Mouse (Mus musculus) CH12.LX (cell line): ENCODE results near the gene Map4k3. TPM values are rescaled to one million over a fixed set of nuclear protein-coding genes. Genes with fewer than 3 reads are reported as not detected.

Source experiments
- DNase-seq: peaks from one replicate; pipeline ENCODE4 v3.0.0-alpha.2; 2013; ENCODE audit errors: extremely low read depth
- H3K27ac ChIP-seq: 2 replicates; pipeline ENCODE4 v1.5.1; 2012; ENCODE audit warnings: low read depth, mild to moderate bottlenecking, control low read depth, moderate library complexity; ENCODE audit not compliant: insufficient read depth
- H3K27me3 ChIP-seq: replicated peaks from 2 replicates; pipeline ENCODE3; 2012; ENCODE audit warnings: inconsistent platforms
- H3K36me3 ChIP-seq, 2 experiments: replicated peaks in 1 of 2; 2 replicates each; pipeline versions ENCODE3 to v1.6.1; 2012; ENCODE audit warnings: inconsistent platforms in 1 of 2, low read length in 1 of 2, mild to moderate bottlenecking in 1 of 2, mixed read lengths in 1 of 2, moderate library complexity in 1 of 2; ENCODE audit not compliant: control insufficient read depth in 1 of 2, insufficient read depth in 1 of 2
- H3K4me1 ChIP-seq, 2 experiments: 2 replicates each; pipeline ENCODE4 v1.6.1; 2012; ENCODE audit warnings: inconsistent platforms in 1 of 2, moderate library complexity in 1 of 2; ENCODE audit not compliant: insufficient read depth in 2 of 2, control insufficient read depth in 1 of 2
- H3K4me2 ChIP-seq: 2 replicates; pipeline ENCODE4 v1.6.1; 2012; ENCODE audit warnings: low read depth, mild to moderate bottlenecking, control low read depth; ENCODE audit not compliant: poor library complexity, insufficient read depth, severe bottlenecking
- H3K4me3 ChIP-seq, 3 experiments: fragments of 150-350 bp in 1 of 3; sonication (generic) in 1 of 3; replicated peaks in 1 of 3; 2 replicates each; pipeline versions ENCODE3 to v1.5.1; 2011 to 2012; ENCODE audit warnings: low read depth in 2 of 3, low read length in 2 of 3, mild to moderate bottlenecking in 2 of 3, moderate library complexity in 2 of 3, control low read depth in 1 of 3, improper control_type of control experiment in 1 of 3, inconsistent platforms in 1 of 3, mixed read lengths in 1 of 3; ENCODE audit not compliant: poor library complexity in 1 of 3
- H3K79me2 ChIP-seq: replicated peaks from 2 replicates; pipeline ENCODE4 v1.6.1; 2012; ENCODE audit warnings: mild to moderate bottlenecking, moderate library complexity; ENCODE audit not compliant: control insufficient read depth, poor library complexity, insufficient read depth, severe bottlenecking; ENCODE audit errors: extremely low read depth
- H3K9ac ChIP-seq: 2 replicates; pipeline ENCODE4 v1.6.1; 2012; ENCODE audit warnings: low read depth, mild to moderate bottlenecking, control low read depth, moderate library complexity; ENCODE audit not compliant: insufficient read depth
- H3K9me3 ChIP-seq: replicated peaks from 2 replicates; pipeline ENCODE3; 2012; ENCODE audit warnings: low read length, inconsistent platforms, mixed read lengths
- CTCF ChIP-seq, 2 experiments: IDR thresholded peaks in 1 of 2; conservative IDR thresholded peaks in 1 of 2; 2 replicates each; pipeline ENCODE4 v1.5.1; 2011 to 2012; ENCODE audit warnings: low read depth in 2 of 2, low read length in 2 of 2, improper control_type of control experiment in 1 of 2, inconsistent platforms in 1 of 2, mild to moderate bottlenecking in 1 of 2, moderate library complexity in 1 of 2
- E2F4 ChIP-seq: IDR thresholded peaks from 2 replicates; pipeline ENCODE4 v1.6.1; 2011; ENCODE audit warnings: low read depth, low read length, improper control_type of control experiment; ENCODE audit not compliant: insufficient replicate concordance
- EP300 ChIP-seq: IDR thresholded peaks from 2 replicates; pipeline ENCODE4 v1.6.1; 2011; ENCODE audit warnings: low read length, improper control_type of control experiment
- GABPA ChIP-seq: IDR thresholded peaks from 2 replicates; pipeline ENCODE4 v1.6.1; 2012; ENCODE audit warnings: low read depth, low read length, improper control_type of control experiment, inconsistent platforms; ENCODE audit not compliant: insufficient replicate concordance
- IRF4 ChIP-seq: IDR thresholded peaks from 2 replicates; pipeline ENCODE4 v1.6.1; 2014; ENCODE audit warnings: low read depth, mild to moderate bottlenecking, inconsistent platforms, low read length, improper control_type of control experiment
- JUN ChIP-seq: IDR thresholded peaks from 2 replicates; pipeline ENCODE4 v1.6.1; 2011; ENCODE audit warnings: low read depth, mild to moderate bottlenecking, low read length, improper control_type of control experiment, moderate library complexity; ENCODE audit not compliant: insufficient read depth
- JUND ChIP-seq: conservative IDR thresholded peaks from 2 replicates; pipeline ENCODE4 v1.6.1; 2011; ENCODE audit warnings: low read depth, low read length, improper control_type of control experiment
- KAT2A ChIP-seq: IDR thresholded peaks from 2 replicates; pipeline ENCODE4 v1.6.1; 2012; ENCODE audit warnings: low read length, improper control_type of control experiment, inconsistent platforms; ENCODE audit not compliant: insufficient replicate concordance
- MAFK ChIP-seq: IDR thresholded peaks from 2 replicates; pipeline ENCODE4 v1.6.1; 2011; ENCODE audit warnings: low read length, improper control_type of control experiment; ENCODE audit not compliant: insufficient replicate concordance
- NELFE ChIP-seq: IDR thresholded peaks from 2 replicates; pipeline ENCODE4 v1.6.1; 2011; ENCODE audit warnings: low read depth, low read length, improper control_type of control experiment
- PAX5 ChIP-seq: IDR thresholded peaks from 2 replicates; pipeline ENCODE4 v1.6.1; 2012; ENCODE audit warnings: low read length, inconsistent platforms, mixed read lengths
- POLR2A ChIP-seq: IDR thresholded peaks from 2 replicates; pipeline ENCODE4 v1.6.1; 2011; ENCODE audit warnings: low read depth, mild to moderate bottlenecking, improper control_type of control experiment, low read length
- RAD21 ChIP-seq: IDR thresholded peaks from 2 replicates; pipeline ENCODE4 v1.6.1; 2011; ENCODE audit warnings: low read depth, mild to moderate bottlenecking, low read length, improper control_type of control experiment, moderate library complexity
- SIN3A ChIP-seq: IDR thresholded peaks from 2 replicates; pipeline ENCODE4 v1.6.1; 2012; ENCODE audit warnings: low read length, improper control_type of control experiment, inconsistent platforms
- TCF12 ChIP-seq: IDR thresholded peaks from 2 replicates; pipeline ENCODE4 v1.6.1; 2014; ENCODE audit warnings: low read depth, mild to moderate bottlenecking, inconsistent platforms, low read length, improper control_type of control experiment
- USF1 ChIP-seq: IDR thresholded peaks from 2 replicates; pipeline ENCODE4 v1.6.1; 2014; ENCODE audit warnings: low read depth, mild to moderate bottlenecking, inconsistent platforms, low read length, improper control_type of control experiment
- ZC3H11A ChIP-seq: IDR thresholded peaks from 2 replicates; pipeline ENCODE4 v1.6.1; 2012; ENCODE audit warnings: low read depth, mild to moderate bottlenecking, inconsistent platforms, low read length, improper control_type of control experiment
- ZKSCAN1 ChIP-seq: IDR thresholded peaks from 2 replicates; pipeline ENCODE4 v1.6.1; 2012; ENCODE audit warnings: low read depth, inconsistent platforms, low read length, improper control_type of control experiment, borderline replicate concordance
- ZNF384 ChIP-seq: IDR thresholded peaks from 2 replicates; pipeline ENCODE4 v1.6.1; 2012; ENCODE audit warnings: low read depth, low read length, improper control_type of control experiment, inconsistent platforms
- dilution Hi-C: fragments of 300-500 bp; cut with MboI; formaldehyde crosslinking; loops from 2 replicates; pipeline ENCODE4 v1.14.3; 2020; ENCODE audit warnings: low sequenced_read_pairs; ENCODE audit not compliant: extremely low pct_unique_long_range_greater_than_20kb, extremely low pct_ligation_motif_present
- in situ Hi-C: fragments of 300-500 bp; cut with MboI; formaldehyde crosslinking; loops from 3 replicates; pipeline ENCODE4 v1.14.3; 2019; ENCODE audit warnings: low sequenced_read_pairs, low pct_ligation_motif_present, low pct_unique_long_range_greater_than_20kb, mixed read lengths
- polyA plus RNA-seq: library from polyadenylated mRNA; unstranded; fragments of >175 nt; gene quantifications from 2 replicates; pipeline ENCODE4 v1.2.1, GENCODE M21; 2012; ENCODE audit warnings: low read depth; ENCODE audit not compliant: insufficient read length
- total RNA-seq, 2 experiments: library from RNA; depleted of rRNA; stranded (reverse); fragments of 300-350 nt in 1 of 2; fragments of >200 nt in 1 of 2; gene quantifications; 2 replicates each; pipeline ENCODE4 v1.2.3; 2012 to 2014

Map4k3 gene
- total and polyA plus RNA-seq, 3 experiments: 2.7 to 4.3 (median 3.2) TPM

DNA sequence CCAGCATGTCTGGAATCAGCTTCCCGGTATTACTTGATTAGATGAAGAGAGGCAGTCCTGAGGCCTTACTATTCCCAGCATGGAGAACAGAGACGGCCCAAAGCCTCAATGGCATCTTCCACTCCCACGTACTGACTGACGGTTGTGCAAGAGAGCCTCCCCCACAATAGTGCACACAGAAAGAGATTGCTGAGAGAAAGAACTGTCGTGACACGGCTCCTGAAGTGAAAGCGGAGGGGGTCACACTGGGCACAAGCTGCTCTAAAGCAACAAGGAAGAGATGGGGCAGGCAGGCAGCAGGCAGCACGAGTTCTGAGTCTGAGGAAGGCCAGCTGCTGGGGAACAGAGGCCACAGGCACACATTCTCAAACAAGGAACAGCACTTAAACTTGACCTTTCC is 90.2 kb downstream of the Map4k3 start:
- Histone ChIP-seq H3K9ac (no peak overlapping the region), H3K36me3 (peaks cover 0 to 17% of the 10 kb centered on the region in 2 experiments), H3K79me2 (no peaks in the 10 kb centered on the region), H3K4me3 (no peak overlapping the region), H3K9me3 (no peaks in the 10 kb centered on the region), H3K27me3 (no peaks in the 10 kb centered on the region), H3K27ac (no peak overlapping the region), H3K4me1 (peaks cover 0 to 4% of the 10 kb centered on the region in 2 experiments; a peak in 1 of 4 replicates), H3K4me2 (no peak overlapping the region)
- in situ Hi-C loops: loop anchor here (25.0 kb wide), 1 partner anchor 349 kb away; no protein-coding TSS in a partner anchor
- no peak for DNase-seq
- dilution Hi-C loops: no loop called here
- TF ChIP-seq RAD21 (no peak), POLR2A (no peak), GABPA (no peak), PAX5 (no peak)

DNA sequence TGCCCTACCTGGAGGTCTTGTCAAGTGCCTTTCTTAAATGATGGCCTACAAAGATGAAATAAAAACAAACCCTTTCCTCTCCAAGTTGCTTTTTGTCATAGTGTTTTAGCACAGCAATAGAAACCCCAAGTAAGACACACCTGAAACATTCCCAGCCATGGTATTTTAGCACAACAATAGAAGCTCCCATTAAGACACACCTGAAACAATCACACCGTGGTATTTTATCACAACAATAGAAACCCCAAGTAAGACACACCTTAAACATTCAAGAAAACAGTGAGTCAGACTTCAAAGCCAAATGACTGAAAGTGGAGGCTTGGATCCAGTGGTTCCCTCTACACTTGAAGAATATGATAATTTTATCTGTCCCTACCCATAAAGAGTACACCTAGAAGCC is 92.5 kb downstream of the Map4k3 start:
- no peak for TF ChIP-seq IRF4
- no peak overlapping the region for H3K27ac ChIP-seq
- H3K9ac ChIP-seq: no peak overlapping the region
- H3K9me3 ChIP-seq: no peaks in the 10 kb centered on the region
- no peak overlapping the region for H3K4me3 ChIP-seq
- H3K36me3 ChIP-seq: peaks cover 0 to 17% of the 10 kb centered on the region in 2 experiments
- H3K4me2 ChIP-seq: no peak overlapping the region
- no peaks in the 10 kb centered on the region for H3K27me3 ChIP-seq
- dilution Hi-C loops: no loop called here
- H3K79me2 ChIP-seq: no peaks in the 10 kb centered on the region
- in situ Hi-C loops: loop anchor here (25.0 kb wide), 1 partner anchor 352 kb away; no protein-coding TSS in a partner anchor
- peaks cover 0 to 4% of the 10 kb centered on the region in 2 experiments; a peak in 1 of 4 replicates for H3K4me1 ChIP-seq
- DNase-seq: no peak

DNA sequence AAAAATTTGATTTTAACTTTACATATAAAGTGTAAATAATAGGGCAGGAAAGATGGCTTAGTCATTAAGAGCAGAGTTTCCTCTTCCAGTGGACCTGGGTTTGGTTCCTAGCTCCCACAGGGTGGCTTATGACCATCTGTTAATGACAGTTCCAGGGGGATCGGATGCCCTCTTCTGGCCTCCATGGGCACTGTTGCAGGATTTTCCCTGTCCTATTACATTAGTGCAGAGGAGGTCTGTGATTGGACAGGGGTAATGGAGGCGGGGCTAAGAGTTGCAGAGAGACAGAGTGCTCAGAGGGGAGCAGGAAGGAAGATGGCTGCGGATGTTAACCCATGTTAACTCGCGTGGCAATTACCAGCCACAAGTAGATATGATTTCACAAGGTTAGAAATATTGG is 95.4 kb downstream of the Map4k3 start:
- peaks cover 0 to 4% of the 10 kb centered on the region in 2 experiments; a peak in 1 of 4 replicates for H3K4me1 ChIP-seq
- H3K4me2 ChIP-seq: no peak overlapping the region
- dilution Hi-C loops: no loop called here
- H3K27me3 ChIP-seq: no peaks in the 10 kb centered on the region
- peaks cover 0 to 11% of the 10 kb centered on the region in 2 experiments for H3K36me3 ChIP-seq
- H3K9ac ChIP-seq: no peak overlapping the region
- no peak overlapping the region for H3K27ac ChIP-seq
- H3K9me3 ChIP-seq: no peaks in the 10 kb centered on the region
- in situ Hi-C loops: loop anchor here (25.0 kb wide), 1 partner anchor 354 kb away; no protein-coding TSS in a partner anchor
- H3K4me3 ChIP-seq: no peak overlapping the region
- no peaks in the 10 kb centered on the region for H3K79me2 ChIP-seq
- no peak for TF ChIP-seq GABPA
- no peak for TF ChIP-seq JUN
- no peak for TF ChIP-seq MAFK
- TF ChIP-seq NELFE: no peak
- no peak for TF ChIP-seq ZC3H11A
- no peak for TF ChIP-seq RAD21
- TF ChIP-seq ZNF384: no peak
- TF ChIP-seq JUND: no peak
- TF ChIP-seq EP300: no peak
- TF ChIP-seq CTCF (conservative IDR thresholded peaks at IDR 0.05 in 1 of 2, IDR thresholded peaks at IDR 0.05 in 1 of 2; ENCODE audit: low read depth in 2 of 2, low read length in 2 of 2): no peak
- no peak for TF ChIP-seq POLR2A
- no peak for TF ChIP-seq E2F4
- no peak for TF ChIP-seq USF1
- TF ChIP-seq ZKSCAN1: no peak
- TF ChIP-seq TCF12: no peak
- no peak for TF ChIP-seq KAT2A
- no peak for TF ChIP-seq SIN3A
- DNase-seq: no peak
